Mouse (Mus musculus): ENCODE measurements at regions not wholly inside any gene's neighbourhood (a gene's known extent, or its start where the extent isn't known, plus 50 kb on each side); places are given as distances from the start of the nearest gene placed in this dataset.
A peak's percentile ranks its signal among the peaks of the same experiment; 100 is the strongest.
"Not testable (repeated sequence)": the region's sequence is repeated elsewhere in the genome, so short reads cannot be mapped to it uniquely, and the experiment has no call there.

GRCm38 (mm10) chr17:10150403-10150689, 169.3 kb downstream of the Qk start:
- DNase-seq = not testable (repeated sequence)

GRCm38 (mm10) chr17:10149682-10150402, 169.8 kb downstream of the Qk start:
- no peak for DNase-seq

DNA sequence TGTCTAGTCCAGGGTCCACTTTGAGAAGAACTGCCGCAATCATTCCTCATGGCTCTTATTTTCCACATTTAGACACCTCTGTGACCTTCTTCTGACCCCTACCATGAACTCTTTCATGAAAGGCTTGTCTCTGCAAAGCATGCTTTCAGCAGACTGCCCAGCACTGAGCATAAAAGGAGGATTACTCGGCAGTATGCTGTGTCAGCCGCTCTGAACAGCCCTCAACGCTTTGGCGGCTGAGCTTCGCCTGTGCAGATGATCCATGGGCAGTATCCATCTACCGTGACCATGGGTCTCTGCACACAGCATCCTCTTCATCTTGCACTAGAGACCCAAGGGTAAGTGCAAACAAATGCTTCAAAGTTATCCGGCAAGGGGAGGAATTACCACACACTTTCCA, 172.5 kb downstream of the Qk start:
- no peak for DNase-seq

DNA sequence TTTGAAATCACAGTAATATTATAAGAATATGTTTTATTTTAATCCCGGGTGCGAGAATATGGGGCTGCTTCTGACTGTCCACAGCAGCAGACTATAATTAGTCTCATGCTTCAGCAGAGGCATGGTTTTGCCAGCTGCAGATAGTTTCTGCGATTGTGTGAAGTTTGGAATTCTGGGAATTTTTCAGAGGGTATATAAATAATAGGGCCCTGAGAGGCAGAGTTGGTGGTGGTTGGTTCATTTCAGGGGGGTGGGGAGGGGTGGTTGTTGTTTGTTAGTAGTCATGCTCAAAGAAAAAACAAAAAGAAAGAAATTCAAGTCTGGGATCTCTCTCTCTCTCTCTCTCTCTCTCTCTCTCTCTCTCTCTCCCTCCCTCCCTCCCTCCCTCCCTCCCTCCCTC, 173.1 kb downstream of the Qk start:
- no peak for DNase-seq

DNA sequence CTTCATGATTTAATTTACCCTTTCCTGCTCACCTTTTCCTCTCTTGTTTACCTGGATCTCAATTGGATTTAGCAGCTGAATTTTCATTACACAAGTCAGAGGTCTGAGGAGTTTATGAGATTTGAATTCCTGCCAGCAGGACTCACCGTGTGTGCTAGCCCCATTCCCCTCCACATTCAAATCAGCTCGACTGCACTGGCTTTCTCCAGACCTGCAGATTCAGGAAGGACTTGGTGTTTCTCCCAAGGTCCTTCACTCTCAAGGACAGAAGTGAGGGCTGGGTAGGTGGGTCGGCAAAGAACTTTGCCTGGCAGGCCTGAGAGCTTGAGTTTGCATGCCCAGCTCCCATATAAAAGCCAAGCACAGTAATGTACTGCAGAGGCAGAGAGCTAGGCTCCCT, 180.8 kb downstream of the Qk start:
- DNase-seq = no peak

DNA sequence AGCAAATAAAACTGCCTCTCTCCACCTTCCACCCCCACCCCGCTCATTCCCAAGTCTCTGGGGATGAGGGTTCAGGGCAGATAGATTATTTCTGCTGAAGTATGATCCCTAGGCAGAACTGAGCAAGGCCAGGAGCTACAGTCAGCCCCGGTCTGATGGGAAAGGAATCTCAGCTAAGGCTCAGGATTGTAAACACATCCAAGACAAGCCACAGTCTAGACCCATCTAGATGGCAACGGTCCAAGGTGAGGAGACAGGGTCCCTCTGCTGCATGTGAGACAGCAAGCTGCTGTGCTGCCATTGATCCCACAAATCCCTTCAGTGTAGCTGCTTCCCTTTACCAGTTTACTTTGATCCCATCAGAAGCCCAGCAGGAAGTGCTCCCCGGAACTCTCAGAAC, 181.3 kb downstream of the Qk start:
- DNase-seq = no peak

DNA sequence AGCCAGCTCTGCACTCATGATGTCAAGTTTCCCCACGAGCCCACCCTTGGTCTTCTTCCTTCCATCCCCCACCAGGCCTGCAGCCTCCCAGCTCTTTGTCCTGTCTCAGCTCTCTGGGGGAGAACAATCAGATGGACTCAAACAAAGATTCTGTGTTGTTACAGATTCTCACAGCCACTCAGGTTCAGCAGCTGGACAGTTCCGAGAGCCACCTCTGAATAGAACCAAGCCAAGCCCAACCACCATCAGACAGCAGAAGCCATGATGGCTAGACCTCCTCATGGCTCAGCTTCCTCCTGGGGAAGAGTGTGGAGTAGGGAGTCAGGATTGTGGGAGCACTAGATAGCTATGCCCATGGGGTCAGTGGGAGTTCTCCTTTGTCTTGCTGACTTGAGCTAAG, 184.5 kb downstream of the Qk start:
- peak; percentile 55 for DNase-seq

- DNase-seq = no peak
These were observed 191.1 kb downstream of the Qk start for GRCm38 (mm10) chr17:10128591-10128990.

- no peak for DNase-seq
These were observed 197.2 kb downstream of the Qk start for GRCm38 (mm10) chr17:10122411-10122810.

GRCm38 (mm10) chr17:10112118-10112517, 207.5 kb downstream of the Qk start:
- DNase-seq = no peak

DNA sequence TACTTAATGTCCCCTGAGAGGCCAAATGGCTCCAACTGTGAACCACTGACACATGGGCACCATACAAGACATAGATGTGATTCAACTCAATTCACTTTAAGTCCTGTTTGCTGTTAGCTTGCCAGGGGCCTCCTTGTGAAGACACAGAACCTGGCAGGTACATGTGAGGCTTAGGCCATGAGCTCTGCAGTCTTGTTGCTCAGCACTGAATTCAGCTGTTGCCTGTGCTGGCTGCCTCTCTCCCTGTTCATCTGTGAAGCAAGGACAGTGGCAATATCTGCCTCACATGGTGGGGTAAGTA, 209.3 kb downstream of the Qk start:
- DNase-seq = no peak

DNA sequence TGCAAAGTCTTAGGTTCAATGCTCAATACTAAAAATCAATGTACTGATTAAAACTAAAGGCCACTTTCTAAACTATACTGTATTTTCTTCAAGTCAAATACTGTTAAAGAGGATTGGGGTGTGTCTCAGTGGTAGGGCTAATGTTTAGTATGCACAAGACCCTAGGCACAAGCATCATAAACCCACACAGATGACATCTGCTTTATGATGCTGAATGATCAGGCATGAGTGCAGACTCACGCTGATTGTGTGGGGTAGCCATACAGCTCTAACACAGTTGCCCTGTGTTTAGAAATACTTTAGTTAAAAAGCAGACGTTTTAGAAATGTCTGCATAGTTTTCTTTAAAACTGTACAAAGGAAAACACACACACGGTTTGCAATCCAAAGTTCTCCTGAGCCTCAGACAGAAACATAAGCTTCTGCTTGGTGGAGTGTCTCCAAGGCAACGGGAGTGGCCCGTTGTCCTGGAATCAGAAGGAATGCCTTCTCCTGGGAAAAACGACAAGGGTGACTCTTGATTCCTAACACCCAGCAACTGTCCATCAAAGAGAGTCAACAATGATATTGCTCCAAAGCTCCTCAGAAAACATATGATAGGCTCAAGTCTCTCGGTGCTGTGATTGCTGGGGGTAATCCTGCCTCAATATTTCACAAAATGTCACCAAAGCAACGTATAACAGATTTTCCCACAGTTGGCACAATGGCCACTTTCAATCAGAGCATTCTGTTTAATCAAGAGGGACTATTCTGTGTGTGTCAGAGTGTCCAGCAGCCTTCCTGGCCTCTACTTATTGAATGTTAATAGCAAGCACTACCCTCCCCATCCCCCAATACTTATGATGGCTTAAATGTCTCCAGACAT, 209.9 kb downstream of the Qk start:
- no peak for DNase-seq

- peak; percentile 40 for DNase-seq
These were observed 214.4 kb downstream of the Qk start for GRCm38 (mm10) chr17:10105299-10105698.

- no peak for DNase-seq
These were observed 221.5 kb downstream of the Qk start for GRCm38 (mm10) chr17:10098199-10098598.

GRCm38 (mm10) chr17:10097691-10098090, 222.0 kb downstream of the Qk start:
- DNase-seq = no peak

GRCm38 (mm10) chr17:10095841-10096301, 223.8 kb downstream of the Qk start:
- peak; percentile 42 for DNase-seq

DNA sequence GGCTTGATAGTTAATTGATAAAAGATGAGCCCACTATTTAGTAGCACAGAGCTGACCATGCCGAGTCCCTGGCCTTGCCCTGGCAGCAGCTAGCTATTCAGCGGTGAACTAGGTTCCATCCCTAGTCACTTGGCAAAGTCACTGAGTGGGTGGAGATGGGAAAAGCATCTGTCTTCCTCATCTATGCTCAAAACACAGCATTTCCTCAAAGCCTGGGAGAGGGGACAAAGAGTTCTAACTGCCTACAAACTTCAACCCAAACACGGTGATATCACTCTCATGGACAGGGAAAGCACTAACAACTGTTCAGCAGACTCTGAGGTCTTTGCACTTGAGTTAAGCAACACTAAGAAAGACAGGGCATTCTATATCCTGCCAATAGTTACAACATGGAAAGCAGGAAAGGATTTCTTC, 225.5 kb downstream of the Qk start:
- peak; percentile 66 for DNase-seq

- peak; percentile 66 for DNase-seq
These were observed 226.1 kb downstream of the Qk start for GRCm38 (mm10) chr17:10093437-10094107.

- no peak for DNase-seq
These were observed 232.3 kb downstream of the Qk start for GRCm38 (mm10) chr17:10087192-10087886.

- no peak for DNase-seq
These were observed 233.1 kb downstream of the Qk start for GRCm38 (mm10) chr17:10086558-10086957.

- peak; percentile 46 for DNase-seq
These were observed 233.5 kb downstream of the Qk start for GRCm38 (mm10) chr17:10086132-10086531.

- no peak for DNase-seq
These were observed 237.9 kb downstream of the Qk start for GRCm38 (mm10) chr17:10081721-10082120.
